Mouse (Mus musculus): Measurements from ENCODE around the gene Spag16.

- TF ChIP-seq CTCF (IDR thresholded peaks at IDR 0.05; ENCODE audit: low read depth, low read length) (peak; percentile 71), GATA1 (IDR thresholded peaks at IDR 0.05; ENCODE audit: borderline replicate concordance, low read length) (no peak), POLR2AphosphoS5 (IDR thresholded peaks at IDR 0.05; ENCODE audit: insufficient replicate concordance, low read depth, low read length) (no peak), TAL1 (conservative IDR thresholded peaks at IDR 0.05; ENCODE audit: low read depth, low read length) (no peak)
Measured at GRCm38 (mm10) chr1:70270139-70270538, 443.4 kb downstream of the Spag16 start.

All from G1E (cell line).